9 mouse cellular contexts compared by ENCODE assay signal in genomic region chr4:151141196-151141880, GRCm38 (mm10). TPM values are rescaled to one million over a fixed set of nuclear protein-coding genes. Genes with fewer than 3 reads are reported as not detected.
DNase-seq lines count a peak whose midpoint lies in the region; ATAC-seq and TF ChIP-seq lines count a peak whose summit lies in the region.
"Had no signal": no experiment of that assay in that cellular context is flagged by ENCODE, and none has a peak within 500 bp of the region (broad histone marks: within the 10 kb centered on the region; RNA-seq: fewer than 3 reads in every experiment).

No protein-coding gene starts in this region.

- ATAC-seq in cerebellum, adult (ENCODE audit: insufficient number of reproducible peaks, low FRiP score, low TSS enrichment): peak; percentile 33; the same call in 1 of the 2 replicates
- ATAC-seq in forebrain, embryonic 14.5 days: peak; percentile 69
- peak; percentile 76 for ATAC-seq in neural tube, embryonic 15.5 days (ENCODE audit: low FRiP score)

- H3K4me2 ChIP-seq in forebrain, embryonic 14.5 days (ENCODE audit: low read length): peak overlapping the region; percentile 60
- H3K4me2 ChIP-seq in neural tube, embryonic 15.5 days: peak overlapping the region; percentile 58
- H3K4me2 ChIP-seq: liver, embryonic 15.5 days had no signal

- peak overlapping the region; percentile 29; the same call in 1 of the 2 replicates for H3K4me3 ChIP-seq in E14TG2a.4 (replicated peaks; ENCODE audit: low read length)
- H3K4me3 ChIP-seq in forebrain, embryonic 14.5 days (ENCODE audit: low read depth, low read length): peak overlapping the region; percentile 19
- H3K4me3 ChIP-seq in neural tube, embryonic 15.5 days (replicated peaks): peak overlapping the region; percentile 22
- H3K4me3 ChIP-seq: liver, embryonic 15.5 days had no signal

- no peaks in the 10 kb centered on the region for H3K36me3 ChIP-seq in E14TG2a.4 (ENCODE audit: insufficient read depth, low read length)
- no peaks in the 10 kb centered on the region for H3K36me3 ChIP-seq in forebrain, embryonic 14.5 days (ENCODE audit: control insufficient read depth, insufficient read depth, low read length)
- H3K36me3 ChIP-seq in neural tube, embryonic 15.5 days: peaks cover 17% of the 10 kb centered on the region
- H3K36me3 ChIP-seq: liver, embryonic 15.5 days had no signal

- H3K27ac ChIP-seq in forebrain, embryonic 14.5 days (ENCODE audit: low read depth, low read length): peak overlapping the region; percentile 98
- H3K27ac ChIP-seq in neural tube, embryonic 15.5 days (replicated peaks): peak overlapping the region; percentile 97
- H3K27ac ChIP-seq: liver, embryonic 15.5 days had no signal

- peak; percentile 98 for TF ChIP-seq CTCF in E14TG2a.4 (conservative IDR thresholded peaks at IDR 0.05; ENCODE audit: low read length)

- DNase-seq in forebrain, embryonic 14.5 days (ENCODE audit: low spot score): peak; percentile 97
- peak; percentile 93 to 99 for DNase-seq in heart, postnatal 14 days
- peak; percentile 73 for DNase-seq in large intestine, adult 2 months (ENCODE audit: low read depth, low spot score)
- peak; percentile 85 to 87 for DNase-seq in lung, adult 18-20 months
- peak; percentile 99 for DNase-seq in testis, postnatal 10 days (ENCODE audit: low spot score)

- peaks cover 75% of the 10 kb centered on the region for H3K4me1 ChIP-seq in E14TG2a.4 (replicated peaks; ENCODE audit: low read depth, low read length)
- H3K4me1 ChIP-seq in forebrain, embryonic 14.5 days (ENCODE audit: control insufficient read depth, insufficient read depth, low read length): peaks cover 32% of the 10 kb centered on the region
- peaks cover 44% of the 10 kb centered on the region for H3K4me1 ChIP-seq in neural tube, embryonic 15.5 days
- H3K4me1 ChIP-seq: liver, embryonic 15.5 days had no signal

- peak overlapping the region; percentile 59 for H3K9ac ChIP-seq in forebrain, embryonic 14.5 days (ENCODE audit: low read length)
- peak overlapping the region; percentile 48 for H3K9ac ChIP-seq in neural tube, embryonic 15.5 days (replicated peaks)
- H3K9ac ChIP-seq: liver, embryonic 15.5 days had no signal

- 3% methylated on average over 13 of the region's 13 CpGs for WGBS in forebrain, embryonic 14.5 days
- WGBS in large intestine, adult 2 months: 8% methylated on average over 13 of the region's 13 CpGs
- 1% methylated on average over 13 of the region's 13 CpGs for WGBS in neural tube, embryonic 15.5 days

- intact Hi-C loops in heart, postnatal 14 days (cut with DNase I): loop anchor here (1.0 to 5.0 kb wide), 2 partner anchors 68 to 174 kb away; no protein-coding TSS in a partner anchor

- peaks cover 15% of the 10 kb centered on the region for H3K27me3 ChIP-seq in E14TG2a.4 (ENCODE audit: insufficient read depth, low read length)
- H3K27me3 ChIP-seq in forebrain, embryonic 14.5 days (replicated peaks; ENCODE audit: control insufficient read depth, insufficient read depth, low read length): no peaks in the 10 kb centered on the region
- no peaks in the 10 kb centered on the region for H3K27me3 ChIP-seq in neural tube, embryonic 15.5 days (replicated peaks)

- peaks cover 22% of the 10 kb centered on the region for H3K9me3 ChIP-seq in E14TG2a.4 (ENCODE audit: low read length)
- H3K9me3 ChIP-seq in forebrain, embryonic 14.5 days (replicated peaks; ENCODE audit: control insufficient read depth, low read length): no peaks in the 10 kb centered on the region; the same call in 1 of the 2 replicates
- peaks cover 5% of the 10 kb centered on the region; the same call in 1 of the 2 replicates for H3K9me3 ChIP-seq in neural tube, embryonic 15.5 days (replicated peaks)
- H3K9me3 ChIP-seq: liver, embryonic 15.5 days had no signal

RNA-seq across cellular contexts. Expression of gene Gm13090, which starts 52.0 kb away (rescaled TPM):
- 0.31 TPM in 1 of 2 replicates, not detected in the other for polyA plus RNA-seq in forebrain, embryonic 14.5 days (2014; fragmentation: Nextera tagmentation; extraction: Ambion mirVana)
- total RNA-seq in heart, postnatal 14 days (2021): not detected
- not detected in 2 replicates for polyA plus RNA-seq in large intestine, adult 2 months (2012; rRNA removed)
- polyA plus RNA-seq in neural tube, embryonic 15.5 days (2015; fragmentation: Nextera tagmentation; extraction: Ambion mirVana): 0.34 TPM in 1 of 2 replicates, not detected in the other
- polyA plus RNA-seq: liver, embryonic 15.5 days had no signal

Comparison
In these comparisons a context has a peak if more than half of its experiments do, and no peak if none do; other contexts are left out.
1. Peak in every context shown above with its lines: DNase-seq, ATAC-seq, H3K4me3 ChIP-seq and H3K27ac ChIP-seq.